Mouse (Mus musculus) erythroblast, embryonic 14.5 days (primary cell): Measurements from ENCODE around the gene Mapre3. TPM values are rescaled to one million over a fixed set of nuclear protein-coding genes. Genes with fewer than 3 reads are reported as not detected.

Experiments
- H3K27me3 ChIP-seq: 2 replicates; pipeline ENCODE4 v1.6.1; 2012; ENCODE audit warnings: inconsistent platforms; ENCODE audit not compliant: control insufficient read depth
- H3K36me3 ChIP-seq: 2 replicates; pipeline ENCODE4 v1.6.1; 2012; ENCODE audit warnings: mild to moderate bottlenecking, inconsistent platforms; ENCODE audit not compliant: control insufficient read depth
- H3K4me1 ChIP-seq: 2 replicates; pipeline ENCODE4 v1.6.1; 2012; ENCODE audit warnings: inconsistent platforms; ENCODE audit not compliant: control insufficient read depth
- H3K4me3 ChIP-seq: replicated peaks from 2 replicates; pipeline ENCODE3; 2012; ENCODE audit warnings: moderate library complexity, mild to moderate bottlenecking, inconsistent platforms
- H3K9me3 ChIP-seq: 2 replicates; pipeline ENCODE4 v1.6.1; 2012; ENCODE audit warnings: low read length, inconsistent platforms, mixed read lengths; ENCODE audit not compliant: control insufficient read depth
- GATA1 ChIP-seq: IDR thresholded peaks from 2 replicates; pipeline ENCODE4 v1.6.1; 2012; ENCODE audit warnings: low read length, inconsistent platforms, mixed read lengths
- TAL1 ChIP-seq: IDR thresholded peaks from 3 replicates; pipeline ENCODE4 v1.6.1; 2012; ENCODE audit warnings: low read length, inconsistent platforms, mixed read lengths
- polyA plus RNA-seq: library from polyadenylated mRNA; stranded (reverse); fragments of >175 nt; gene quantifications from 2 replicates; pipeline ENCODE4 v1.2.3, GENCODE M21; 2012

Mapre3 gene
- polyA plus RNA-seq, result 0.09 TPM in 1 of 2 replicates, not detected in the other

DNA sequence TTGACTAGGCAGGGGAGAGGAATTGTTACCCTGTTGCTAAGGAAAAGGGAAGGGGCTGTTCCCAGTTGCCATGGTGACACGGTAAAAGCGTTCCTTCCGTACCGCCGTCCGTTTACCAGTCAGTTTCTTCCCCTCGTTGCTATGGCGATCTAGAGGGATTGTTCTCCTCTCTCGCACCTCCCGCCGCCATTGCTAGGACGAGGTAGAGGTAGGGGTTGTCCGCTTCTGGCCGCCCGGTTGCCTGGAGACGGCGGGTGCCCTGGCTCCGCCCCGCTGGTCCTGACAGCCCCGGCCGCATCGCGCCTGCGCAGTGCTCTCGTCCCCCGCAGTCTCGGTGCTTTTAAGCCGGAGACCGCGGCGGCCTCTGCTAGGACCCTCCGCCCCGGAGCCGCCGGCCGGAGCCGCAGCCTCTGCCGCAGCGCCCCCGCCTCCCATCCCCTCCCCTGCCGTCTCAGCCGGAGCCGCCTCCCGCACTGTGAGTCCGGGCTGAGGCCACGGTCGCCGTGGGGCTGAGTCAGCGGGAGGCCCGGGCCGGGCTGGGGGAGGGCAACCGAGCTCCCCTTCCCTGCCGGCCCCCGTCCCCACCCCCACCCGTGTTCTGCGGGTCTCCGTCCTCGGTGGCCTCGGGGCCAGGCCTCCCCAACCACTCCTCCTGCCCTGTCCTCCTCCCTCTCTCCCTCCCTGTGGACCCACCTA is at the start of gene Mapre3:
Mapre3 (plus strand) TSS at position 218 of the 696 bp plus-strand sequence.
- Histone ChIP-seq H3K9me3 (no peaks in the 10 kb centered on the region; the same call in 1 of the 2 replicates), H3K36me3 (no peaks in the 10 kb centered on the region), H3K4me1 (peaks cover 9% of the 10 kb centered on the region), H3K4me3 (peak within 1 kb of the TSS; percentile 58), H3K27me3 (peaks cover 63% of the 10 kb centered on the region)
- TF ChIP-seq GATA1 (no peak), TAL1 (no peak)

GRCm38 (mm10) chr5:30765596-30766370 is 48.7 kb upstream of the Mapre3 start:
- no peak overlapping the region for H3K4me3 ChIP-seq
- TF ChIP-seq GATA1, result no peak
- no peaks in the 10 kb centered on the region for H3K4me1 ChIP-seq
- H3K9me3 ChIP-seq, result no peaks in the 10 kb centered on the region
- no peaks in the 10 kb centered on the region for H3K36me3 ChIP-seq
- no peaks in the 10 kb centered on the region for H3K27me3 ChIP-seq

GRCm38 (mm10) chr5:30768082-30768481 is 46.4 kb upstream of the Mapre3 start:
- Histone ChIP-seq H3K4me1 (no peaks in the 10 kb centered on the region), H3K27me3 (no peaks in the 10 kb centered on the region), H3K9me3 (no peaks in the 10 kb centered on the region), H3K4me3 (no peak overlapping the region), H3K36me3 (no peaks in the 10 kb centered on the region)
- TF ChIP-seq TAL1 (no peak), GATA1 (no peak)

DNA sequence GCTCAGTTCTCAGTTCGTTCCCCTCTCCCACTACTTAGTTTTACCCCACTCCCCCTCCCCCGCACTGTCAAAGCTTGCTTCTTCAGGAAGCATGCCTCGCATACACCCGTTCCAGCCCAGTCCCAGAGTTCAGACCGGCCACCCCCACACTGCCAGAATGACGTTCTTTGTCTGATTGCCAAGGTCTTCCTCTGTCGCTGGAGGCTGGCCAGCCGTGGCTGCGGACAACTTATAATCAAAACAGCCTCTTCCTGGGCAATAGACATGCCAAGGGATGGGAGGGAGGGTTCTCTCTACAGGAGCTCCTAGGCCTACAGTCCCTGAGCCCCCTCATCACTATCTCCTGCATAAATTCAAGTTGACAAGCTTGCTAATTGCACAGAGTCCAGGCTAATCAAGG is 45.8 kb upstream of the Mapre3 start:
- no peaks in the 10 kb centered on the region for H3K4me1 ChIP-seq
- no peaks in the 10 kb centered on the region for H3K27me3 ChIP-seq
- no peaks in the 10 kb centered on the region for H3K36me3 ChIP-seq
- no peaks in the 10 kb centered on the region for H3K9me3 ChIP-seq
- H3K4me3 ChIP-seq, result no peak overlapping the region
- TF ChIP-seq GATA1 (no peak), TAL1 (no peak)

DNA sequence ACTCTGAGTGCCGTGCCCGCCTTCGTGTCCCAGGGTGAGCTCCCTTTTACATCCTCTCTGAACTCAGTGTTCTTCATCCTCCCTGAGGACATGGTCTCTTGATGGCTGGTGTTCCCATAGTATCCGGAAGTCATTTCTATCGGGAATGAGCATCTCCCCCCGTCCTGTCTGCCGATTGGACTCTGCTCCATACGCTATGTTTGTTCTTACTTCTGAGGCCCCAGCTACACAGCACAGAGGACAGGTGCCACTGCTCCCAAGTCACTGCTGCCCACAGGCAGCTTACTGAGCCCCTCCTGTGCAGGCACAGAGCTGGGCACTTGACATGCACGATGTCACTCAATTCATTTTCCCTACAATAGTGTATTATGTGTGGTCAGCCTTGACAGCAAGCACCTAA is 45.4 kb upstream of the Mapre3 start:
- Histone ChIP-seq H3K4me3 (no peak overlapping the region), H3K27me3 (no peaks in the 10 kb centered on the region; the same call in 1 of the 2 replicates), H3K36me3 (no peaks in the 10 kb centered on the region), H3K4me1 (no peaks in the 10 kb centered on the region), H3K9me3 (no peaks in the 10 kb centered on the region)
- TF ChIP-seq TAL1 (no peak), GATA1 (no peak)

GRCm38 (mm10) chr5:30774601-30775371 is 39.7 kb upstream of the Mapre3 start:
- Histone ChIP-seq H3K27me3 (peaks cover 5% of the 10 kb centered on the region; the same call in 1 of the 2 replicates), H3K9me3 (no peaks in the 10 kb centered on the region), H3K4me3 (no peak overlapping the region), H3K4me1 (no peaks in the 10 kb centered on the region), H3K36me3 (no peaks in the 10 kb centered on the region)
- TF ChIP-seq TAL1 (no peak), GATA1 (no peak)

DNA sequence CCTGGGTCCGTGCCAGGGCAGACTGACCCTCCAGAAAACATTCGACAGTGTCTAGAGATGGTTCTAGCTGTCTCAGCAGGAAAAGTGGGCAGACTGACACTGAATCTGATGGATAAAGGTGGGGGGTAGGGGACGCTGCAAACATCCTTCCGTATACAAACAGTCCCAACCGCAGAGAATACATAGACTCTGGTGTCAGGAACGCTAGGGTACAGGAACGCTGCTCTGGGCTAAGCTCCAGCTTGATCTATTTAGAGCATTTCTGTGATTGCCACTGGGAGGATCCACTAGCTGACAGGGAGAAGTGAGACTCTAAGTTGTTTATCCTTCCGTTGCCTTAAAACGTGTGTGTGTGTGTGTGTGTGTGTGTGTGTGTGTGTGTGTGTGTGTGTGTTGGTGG is 33.7 kb upstream of the Mapre3 start:
- no peaks in the 10 kb centered on the region for H3K36me3 ChIP-seq

GRCm38 (mm10) chr5:30781147-30781546 is 33.3 kb upstream of the Mapre3 start:
- Histone ChIP-seq H3K4me1 (no peaks in the 10 kb centered on the region), H3K9me3 (no peaks in the 10 kb centered on the region), H3K36me3 (no peaks in the 10 kb centered on the region), H3K4me3 (no peak overlapping the region), H3K27me3 (no peaks in the 10 kb centered on the region)
- TF ChIP-seq TAL1, result no peak
- no peak for TF ChIP-seq GATA1

More for the DNA sequence above, 33.7 kb upstream of the Mapre3 start:
- Histone ChIP-seq H3K27me3 (no peaks in the 10 kb centered on the region), H3K9me3 (no peaks in the 10 kb centered on the region), H3K4me3 (no peak overlapping the region), H3K4me1 (no peaks in the 10 kb centered on the region)
- TF ChIP-seq TAL1, result no peak
- no peak for TF ChIP-seq GATA1

- no peak for TF ChIP-seq TAL1
- no peak for TF ChIP-seq GATA1
- no peak overlapping the region for H3K4me3 ChIP-seq
- H3K36me3 ChIP-seq, result no peaks in the 10 kb centered on the region
- H3K9me3 ChIP-seq, result no peaks in the 10 kb centered on the region
- no peaks in the 10 kb centered on the region for H3K4me1 ChIP-seq
- peaks cover 5% of the 10 kb centered on the region; the same call in 1 of the 2 replicates for H3K27me3 ChIP-seq
Observed at GRCm38 (mm10) chr5:30787381-30787780, 27.1 kb upstream of the Mapre3 start.
